Mouse (Mus musculus) adipocyte (in vitro differentiated cells): ENCODE measurements around the gene 1600014C23Rik.
A peak's percentile ranks its signal among the peaks of the same experiment; 100 is the strongest.

Experiments used
- DNase-seq: peaks from one replicate; pipeline ENCODE4 v3.0.0-alpha.2; 2016; ENCODE audit warnings: low spot score

The 1600014C23Rik gene

GRCm38 (mm10) chr17:45689120-45689519 lies 44.5 kb downstream of the 1600014C23Rik start:
- no peak for DNase-seq

GRCm38 (mm10) chr17:45686716-45687115 lies 46.9 kb downstream of the 1600014C23Rik start, which contains the start of gene Tmem63b:
Tmem63b (minus strand) TSS chr17:45686905.
- DNase-seq: no peak

GRCm38 (mm10) chr17:45686093-45686619 lies 47.5 kb downstream of the 1600014C23Rik start, which contains the start of gene Mrpl14:
Mrpl14 (plus strand) TSS chr17:45686322.
- DNase-seq: peak; percentile 94

- DNase-seq: peak; percentile 28
These were observed 48.2 kb downstream of the 1600014C23Rik start for GRCm38 (mm10) chr17:45685171-45686092.

- DNase-seq: no peak
These were observed 48.9 kb downstream of the 1600014C23Rik start for GRCm38 (mm10) chr17:45684667-45685131.
